Mouse (Mus musculus): ENCODE measurements around the gene Rad51b. TPM values are rescaled to one million over a fixed set of nuclear protein-coding genes. Genes with fewer than 3 reads are reported as not detected.

Rad51b gene
- polyA plus RNA-seq, 1 experiment from 2014 or later, result 6.3 TPM

DNA sequence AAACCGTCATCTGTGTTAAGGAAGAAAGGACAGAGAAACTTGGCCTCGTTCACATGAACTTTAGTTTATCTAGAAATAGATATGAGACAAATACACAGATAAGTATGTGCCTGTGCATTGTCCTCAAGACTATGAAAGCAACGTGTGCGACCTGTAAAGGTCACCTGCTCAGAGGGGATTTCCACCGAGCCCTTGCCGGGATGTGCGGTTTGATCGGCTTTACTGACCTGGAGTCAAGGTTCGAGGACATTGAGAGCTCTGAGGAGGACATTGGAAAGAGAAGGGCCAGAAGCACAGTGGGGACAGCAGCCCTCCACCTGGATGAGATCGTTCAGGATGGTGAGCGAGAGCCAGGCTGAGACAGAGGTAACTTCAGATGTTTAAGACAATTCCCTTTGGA is 561.3 kb downstream of the Rad51b start:
- Histone ChIP-seq H3K4me3 (ENCODE audit: low read depth, low read length) (no peak overlapping the region), H3K27ac (replicated peaks; ENCODE audit: low read depth, low read length) (no peak overlapping the region), H3K36me3 (ENCODE audit: control insufficient read depth, insufficient read depth, low read length) (no peaks in the 10 kb centered on the region), H3K4me1 (ENCODE audit: control insufficient read depth, insufficient read depth, low read length) (peaks cover 46% of the 10 kb centered on the region), H3K27me3 (ENCODE audit: control insufficient read depth, insufficient read depth, low read length) (no peaks in the 10 kb centered on the region), H3K9me3 (ENCODE audit: control insufficient read depth, low read length) (no peaks in the 10 kb centered on the region), H3K4me2 (ENCODE audit: low read depth, severe bottlenecking) (no peak overlapping the region), H3K9ac (ENCODE audit: low read length) (no peak overlapping the region)
- no peak for ATAC-seq (ENCODE audit: insufficient number of reproducible peaks, low FRiP score, low TSS enrichment, low read depth)
- 89% methylated on average over 11 of the region's 11 CpGs for WGBS
- no peak for DNase-seq (ENCODE audit: low spot score)

DNA sequence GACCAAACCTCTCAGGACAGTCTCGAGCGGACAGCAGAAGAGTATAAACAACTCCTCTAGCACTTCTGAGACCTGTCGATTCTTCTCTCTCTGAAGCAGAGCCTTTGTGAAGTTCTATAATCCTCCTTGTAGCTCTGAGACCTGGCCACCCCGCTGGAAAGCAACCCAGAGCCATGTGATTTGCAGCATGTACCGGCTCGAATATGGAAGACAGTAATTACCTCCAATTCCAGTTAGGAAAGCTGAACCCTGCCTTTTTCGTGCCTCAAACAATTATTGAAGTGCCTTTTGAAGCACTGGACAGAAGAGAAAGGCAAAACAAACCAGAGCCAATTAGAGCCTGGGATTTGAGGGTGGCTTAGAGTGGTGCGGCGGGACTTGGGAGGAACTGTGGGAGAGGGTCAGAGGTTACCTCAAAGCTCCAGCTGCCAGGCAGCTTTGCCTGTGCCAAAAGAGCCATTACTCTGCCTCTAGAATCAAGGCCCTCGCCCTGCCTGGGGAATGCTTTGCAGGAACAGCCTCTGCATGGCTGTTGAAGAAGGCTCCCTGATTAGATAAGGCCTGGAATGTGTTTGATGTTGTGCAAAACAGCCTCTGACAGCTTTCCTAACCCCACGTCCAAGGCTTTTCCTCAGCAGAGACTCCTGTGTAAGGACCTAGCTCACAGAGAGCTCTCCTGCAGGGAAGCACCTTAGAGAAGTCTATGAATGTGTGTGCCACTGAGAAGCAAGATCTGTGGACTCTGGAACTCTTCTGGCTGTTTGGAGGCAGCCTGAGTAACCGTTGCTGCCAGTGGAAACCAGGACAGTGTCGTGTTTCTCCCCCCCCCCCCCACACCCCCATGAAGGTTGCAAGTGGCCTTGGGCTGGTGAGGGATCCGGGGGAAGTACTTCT is 562.5 kb downstream of the Rad51b start:
- H3K27ac ChIP-seq (replicated peaks; ENCODE audit: low read depth, low read length), result peak overlapping the region; percentile 71
- WGBS, result 9% methylated on average over 14 of the region's 14 CpGs
- no peaks in the 10 kb centered on the region for H3K9me3 ChIP-seq (ENCODE audit: control insufficient read depth, low read length)
- no peak for ATAC-seq (ENCODE audit: insufficient number of reproducible peaks, low FRiP score, low TSS enrichment, low read depth)
- no peaks in the 10 kb centered on the region for H3K27me3 ChIP-seq (ENCODE audit: control insufficient read depth, insufficient read depth, low read length)
- peak; percentile 63 for DNase-seq (ENCODE audit: low spot score)
- no peak overlapping the region for H3K4me3 ChIP-seq (ENCODE audit: low read depth, low read length)
- H3K36me3 ChIP-seq (ENCODE audit: control insufficient read depth, insufficient read depth, low read length), result no peaks in the 10 kb centered on the region
- peaks cover 44% of the 10 kb centered on the region for H3K4me1 ChIP-seq (ENCODE audit: control insufficient read depth, insufficient read depth, low read length)
- no peak overlapping the region for H3K4me2 ChIP-seq (ENCODE audit: low read depth, severe bottlenecking)
- H3K9ac ChIP-seq (ENCODE audit: low read length), result peak overlapping the region; percentile 49

GRCm38 (mm10) chr12:79860248-79860555 is 563.1 kb downstream of the Rad51b start:
- no peak overlapping the region for H3K4me3 ChIP-seq (ENCODE audit: low read depth, low read length)
- H3K4me2 ChIP-seq (ENCODE audit: low read depth, severe bottlenecking), result no peak overlapping the region
- DNase-seq (ENCODE audit: low spot score), result no peak
- peak overlapping the region; percentile 49; the same call in 1 of the 2 replicates for H3K9ac ChIP-seq (ENCODE audit: low read length)
- H3K4me1 ChIP-seq (ENCODE audit: control insufficient read depth, insufficient read depth, low read length), result peaks cover 45% of the 10 kb centered on the region
- H3K36me3 ChIP-seq (ENCODE audit: control insufficient read depth, insufficient read depth, low read length), result no peaks in the 10 kb centered on the region
- peak overlapping the region; percentile 71 for H3K27ac ChIP-seq (replicated peaks; ENCODE audit: low read depth, low read length)
- no peak for ATAC-seq (ENCODE audit: insufficient number of reproducible peaks, low FRiP score, low TSS enrichment, low read depth)
- no peaks in the 10 kb centered on the region for H3K27me3 ChIP-seq (ENCODE audit: control insufficient read depth, insufficient read depth, low read length)
- 66% methylated on average over 2 of the region's 2 CpGs for WGBS
- H3K9me3 ChIP-seq (ENCODE audit: control insufficient read depth, low read length), result no peaks in the 10 kb centered on the region

Other genes with a start within 250 kb of the Rad51b start
- 32.2 and 32.4 TPM in 2 replicates for gene Pigh, start 207.6 kb upstream of the Rad51b start, polyA plus RNA-seq (2014; fragmentation: Nextera tagmentation; extraction: Ambion mirVana)
- 0.65 and 0.99 TPM in 2 replicates for gene Arg2, start 166.5 kb upstream of the Rad51b start, polyA plus RNA-seq (2014; fragmentation: Nextera tagmentation; extraction: Ambion mirVana)
- 84.8 and 89.1 TPM in 2 replicates for gene Vti1b, start 124.6 kb upstream of the Rad51b start, polyA plus RNA-seq (2014; fragmentation: Nextera tagmentation; extraction: Ambion mirVana)
- 23.8 and 27.0 TPM in 2 replicates for gene Rdh11, start 105.0 kb upstream of the Rad51b start, polyA plus RNA-seq (2014; fragmentation: Nextera tagmentation; extraction: Ambion mirVana)
- gene Rdh12, start 88.4 kb upstream of the Rad51b start, polyA plus RNA-seq (2014; fragmentation: Nextera tagmentation; extraction: Ambion mirVana), result 2.6 TPM in 2 replicates
- gene Zfyve26, start 978 bp upstream of the Rad51b start, polyA plus RNA-seq (2014; fragmentation: Nextera tagmentation; extraction: Ambion mirVana), result 16.3 and 20.1 TPM in 2 replicates